Mouse (Mus musculus): ENCODE results near the gene Gm17455. TPM values are rescaled to one million over a fixed set of nuclear protein-coding genes. Genes with fewer than 3 reads are reported as not detected.

Gm17455 gene
- 0.20 and 0.31 TPM in 2 replicates for polyA plus RNA-seq (2016; fragmentation: Nextera tagmentation; extraction: Ambion mirVana)

DNA sequence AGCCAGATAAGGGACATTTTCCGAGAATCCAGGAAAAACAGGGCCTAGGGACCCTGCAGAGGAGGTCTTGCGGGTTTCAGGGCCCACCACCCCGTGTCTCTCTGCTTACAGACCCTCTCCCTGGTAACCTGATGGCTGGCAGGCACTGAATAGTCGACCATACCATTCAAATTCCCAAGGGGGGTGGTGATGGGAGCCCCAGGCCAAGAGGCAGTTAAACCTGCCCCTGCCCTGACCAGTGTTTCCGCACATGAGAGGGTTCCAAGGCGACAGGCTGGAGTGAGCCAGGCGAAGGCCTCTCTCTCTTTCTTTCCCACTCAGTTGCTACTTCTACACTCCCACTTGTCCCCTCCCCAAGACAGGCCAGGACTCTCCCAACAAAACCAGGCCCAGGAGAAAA is at the start of gene Gm17455:
Gene Gm17455, plus strand, starts transcription at position 278 of the 400 bp plus-strand sequence.
- WGBS, result 40% methylated on average over 7 of the region's 7 CpGs
- H3K4me2 ChIP-seq, result no peak within 1 kb of the TSS
- ATAC-seq (ENCODE audit: insufficient number of reproducible peaks, low FRiP score), result no peak
- H3K27ac ChIP-seq (ENCODE audit: poor library complexity, severe bottlenecking), result no peak within 1 kb of the TSS
- H3K27me3 ChIP-seq (replicated peaks), result peaks cover 15% of the 10 kb centered on the region
- H3K4me3 ChIP-seq, result no peak within 1 kb of the TSS
- H3K9ac ChIP-seq, result 0 out of 2 replicates have a peak within 1 kb of the TSS, but pooled peaks have one; percentile 18
- no peaks in the 10 kb centered on the region for H3K36me3 ChIP-seq
- H3K9me3 ChIP-seq (replicated peaks), result no peaks in the 10 kb centered on the region
- peaks cover 17% of the 10 kb centered on the region for H3K4me1 ChIP-seq (replicated peaks)

DNA sequence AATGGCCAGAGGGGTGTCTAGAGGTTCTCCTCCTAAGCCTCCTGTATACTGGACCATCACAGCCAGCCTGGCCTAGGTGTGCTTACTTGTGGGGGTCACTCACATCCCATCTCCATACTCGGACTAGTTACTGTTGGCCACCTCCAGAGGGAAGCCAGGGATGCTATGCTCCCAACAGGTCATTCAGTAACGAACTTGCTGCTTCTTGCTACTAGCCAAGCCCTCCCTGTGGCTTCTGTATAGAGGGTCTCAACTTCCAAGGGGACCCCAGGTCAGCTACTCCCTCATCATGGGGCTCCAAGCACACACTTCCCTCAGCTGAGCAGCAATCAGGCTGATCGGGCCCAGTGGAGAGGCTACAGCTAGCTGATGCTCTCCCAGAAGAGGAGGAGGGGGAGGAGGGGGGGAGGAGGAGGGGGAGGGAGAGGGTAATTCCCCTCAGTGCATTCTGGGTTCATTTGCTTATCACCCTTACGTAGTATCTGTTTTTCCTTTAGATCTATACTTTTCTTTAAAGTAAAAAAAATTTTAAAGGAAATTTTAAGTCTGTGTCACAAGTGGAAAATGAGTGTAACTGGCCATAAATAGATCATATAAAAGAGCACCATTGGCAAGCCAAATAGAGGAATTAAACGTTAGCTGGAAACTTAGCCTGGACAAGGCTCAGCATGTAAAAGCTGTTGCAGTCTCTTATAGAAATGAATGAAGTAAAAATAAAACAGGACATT is 49.3 kb upstream of the Gm17455 start:
- ATAC-seq (ENCODE audit: insufficient number of reproducible peaks, low FRiP score), result no peak
- Histone ChIP-seq H3K27ac (ENCODE audit: poor library complexity, severe bottlenecking) (peak overlapping the region; percentile 61; the same call in 1 of the 2 replicates), H3K4me2 (peak overlapping the region; percentile 19; the same call in 1 of the 2 replicates), H3K9me3 (replicated peaks) (no peaks in the 10 kb centered on the region), H3K4me1 (replicated peaks) (peaks cover 72% of the 10 kb centered on the region), H3K27me3 (replicated peaks) (0 out of 2 replicates have a peak, but pooled peaks cover 15% of the 10 kb centered on the region), H3K9ac (no peak overlapping the region), H3K4me3 (peak overlapping the region; percentile 29), H3K36me3 (no peaks in the 10 kb centered on the region)
- 39% methylated on average over 5 of the region's 5 CpGs for WGBS

DNA sequence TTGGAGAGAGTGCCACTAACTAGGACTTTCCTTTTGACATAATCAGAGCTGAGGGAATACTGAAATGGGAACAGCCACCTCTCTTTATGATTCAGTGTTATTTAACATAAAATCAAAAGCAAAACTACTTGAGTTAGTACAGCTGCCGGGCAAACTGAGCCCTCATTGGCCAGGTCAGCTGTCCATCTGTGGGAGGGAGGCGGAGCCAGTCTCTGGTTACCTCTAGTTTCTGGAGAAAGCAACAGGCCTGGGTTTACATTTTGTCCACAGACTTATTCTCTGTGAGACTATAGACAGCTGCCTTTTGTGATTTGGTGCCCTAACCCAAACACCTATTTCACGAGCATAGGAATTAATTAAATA is 48.7 kb upstream of the Gm17455 start:
- no peaks in the 10 kb centered on the region for H3K9me3 ChIP-seq (replicated peaks)
- 0 out of 2 replicates have a peak, but pooled peaks cover 15% of the 10 kb centered on the region for H3K27me3 ChIP-seq (replicated peaks)
- H3K4me1 ChIP-seq (replicated peaks), result peaks cover 75% of the 10 kb centered on the region
- WGBS, result 45% methylated on average over 3 of the region's 3 CpGs
- 0 out of 2 replicates have a peak, but pooled peaks have one; percentile 14 for ATAC-seq (ENCODE audit: insufficient number of reproducible peaks, low FRiP score)
- no peaks in the 10 kb centered on the region for H3K36me3 ChIP-seq
- H3K9ac ChIP-seq, result no peak overlapping the region
- peak overlapping the region; percentile 29 for H3K4me3 ChIP-seq
- 0 out of 2 replicates have a peak overlapping the region, but pooled peaks have one; percentile 20 for H3K4me2 ChIP-seq
- peak overlapping the region; percentile 61 for H3K27ac ChIP-seq (ENCODE audit: poor library complexity, severe bottlenecking)

DNA sequence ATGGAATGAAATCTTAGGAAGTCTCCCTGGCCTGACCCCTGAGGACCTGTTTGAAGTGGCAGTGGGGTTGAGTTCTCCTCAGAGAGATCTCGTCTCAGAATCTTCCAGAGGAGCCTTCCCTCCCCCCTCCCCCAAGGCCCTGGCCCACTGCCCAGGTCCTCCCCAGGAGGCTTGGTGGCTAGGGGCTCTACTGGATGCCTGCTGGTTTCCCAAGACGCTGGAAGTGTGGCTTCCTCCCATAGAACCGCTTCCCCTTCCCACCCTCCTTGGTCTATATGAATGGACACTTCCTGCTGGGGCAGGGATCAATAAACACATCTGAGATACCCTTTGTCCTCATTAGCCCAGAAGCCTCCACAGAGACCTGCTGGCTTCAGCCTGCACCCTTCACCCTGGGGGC is 48.3 kb upstream of the Gm17455 start:
- Histone ChIP-seq H3K4me2 (0 out of 2 replicates have a peak overlapping the region, but pooled peaks have one; percentile 20), H3K4me3 (no peak overlapping the region), H3K9ac (no peak overlapping the region), H3K36me3 (no peaks in the 10 kb centered on the region), H3K27me3 (replicated peaks) (0 out of 2 replicates have a peak, but pooled peaks cover 11% of the 10 kb centered on the region), H3K4me1 (replicated peaks) (peaks cover 71% of the 10 kb centered on the region), H3K27ac (ENCODE audit: poor library complexity, severe bottlenecking) (peak overlapping the region; percentile 61), H3K9me3 (replicated peaks) (no peaks in the 10 kb centered on the region)
- no peak for ATAC-seq (ENCODE audit: insufficient number of reproducible peaks, low FRiP score)
- WGBS, result 18% methylated on average over 3 of the region's 3 CpGs

- Histone ChIP-seq H3K27ac (ENCODE audit: poor library complexity, severe bottlenecking) (peak overlapping the region; percentile 61), H3K9ac (no peak overlapping the region), H3K36me3 (no peaks in the 10 kb centered on the region), H3K4me3 (no peak overlapping the region), H3K9me3 (replicated peaks) (no peaks in the 10 kb centered on the region), H3K27me3 (replicated peaks) (0 out of 2 replicates have a peak, but pooled peaks cover 10% of the 10 kb centered on the region), H3K4me2 (no peak overlapping the region), H3K4me1 (replicated peaks) (peaks cover 65% of the 10 kb centered on the region)
- WGBS, result 30% methylated on average over 7 of the region's 7 CpGs
- peak; percentile 74 for ATAC-seq (ENCODE audit: insufficient number of reproducible peaks, low FRiP score)
These were observed 47.6 kb upstream of the Gm17455 start for GRCm38 (mm10) chr10:60351761-60352455.

GRCm38 (mm10) chr10:60353241-60354002 is 46.1 kb upstream of the Gm17455 start:
- Histone ChIP-seq H3K4me1 (replicated peaks) (peaks cover 50% of the 10 kb centered on the region), H3K4me2 (no peak overlapping the region), H3K9ac (no peak overlapping the region), H3K9me3 (replicated peaks) (no peaks in the 10 kb centered on the region), H3K27me3 (replicated peaks) (no peaks in the 10 kb centered on the region), H3K27ac (ENCODE audit: poor library complexity, severe bottlenecking) (no peak overlapping the region), H3K4me3 (no peak overlapping the region), H3K36me3 (no peaks in the 10 kb centered on the region)
- WGBS, result 71% methylated on average over 5 of the region's 5 CpGs
- ATAC-seq (ENCODE audit: insufficient number of reproducible peaks, low FRiP score), result no peak

GRCm38 (mm10) chr10:60354003-60354325 is 45.6 kb upstream of the Gm17455 start:
- Histone ChIP-seq H3K27ac (ENCODE audit: poor library complexity, severe bottlenecking) (no peak overlapping the region), H3K9me3 (replicated peaks) (no peaks in the 10 kb centered on the region)
- ATAC-seq (ENCODE audit: insufficient number of reproducible peaks, low FRiP score), result no peak

GRCm38 (mm10) chr10:60354881-60355677 is 44.4 kb upstream of the Gm17455 start:
- Histone ChIP-seq H3K4me1 (replicated peaks) (peaks cover 36% of the 10 kb centered on the region), H3K9ac (no peak overlapping the region), H3K27me3 (replicated peaks) (no peaks in the 10 kb centered on the region), H3K9me3 (replicated peaks) (no peaks in the 10 kb centered on the region), H3K4me3 (no peak overlapping the region), H3K4me2 (no peak overlapping the region), H3K27ac (ENCODE audit: poor library complexity, severe bottlenecking) (no peak overlapping the region), H3K36me3 (no peaks in the 10 kb centered on the region)
- 48% methylated on average over 11 of the region's 11 CpGs for WGBS
- ATAC-seq (ENCODE audit: insufficient number of reproducible peaks, low FRiP score), result no peak

More at GRCm38 (mm10) chr10:60354003-60354325, 45.6 kb upstream of the Gm17455 start:
- Histone ChIP-seq H3K27me3 (replicated peaks) (no peaks in the 10 kb centered on the region), H3K4me2 (no peak overlapping the region), H3K4me1 (replicated peaks) (peaks cover 45% of the 10 kb centered on the region), H3K4me3 (no peak overlapping the region), H3K36me3 (no peaks in the 10 kb centered on the region), H3K9ac (no peak overlapping the region)
- WGBS, result 85% methylated on average over 4 of the region's 4 CpGs

GRCm38 (mm10) chr10:60357441-60357840 is 42.1 kb upstream of the Gm17455 start:
- Histone ChIP-seq H3K27me3 (replicated peaks) (no peaks in the 10 kb centered on the region), H3K27ac (ENCODE audit: poor library complexity, severe bottlenecking) (no peak overlapping the region), H3K36me3 (no peaks in the 10 kb centered on the region), H3K4me2 (no peak overlapping the region), H3K9ac (no peak overlapping the region), H3K4me1 (replicated peaks) (peaks cover 20% of the 10 kb centered on the region), H3K4me3 (no peak overlapping the region), H3K9me3 (replicated peaks) (no peaks in the 10 kb centered on the region)
- no peak for ATAC-seq (ENCODE audit: insufficient number of reproducible peaks, low FRiP score)
- WGBS, result 86% methylated on average over 4 of the region's 4 CpGs

DNA sequence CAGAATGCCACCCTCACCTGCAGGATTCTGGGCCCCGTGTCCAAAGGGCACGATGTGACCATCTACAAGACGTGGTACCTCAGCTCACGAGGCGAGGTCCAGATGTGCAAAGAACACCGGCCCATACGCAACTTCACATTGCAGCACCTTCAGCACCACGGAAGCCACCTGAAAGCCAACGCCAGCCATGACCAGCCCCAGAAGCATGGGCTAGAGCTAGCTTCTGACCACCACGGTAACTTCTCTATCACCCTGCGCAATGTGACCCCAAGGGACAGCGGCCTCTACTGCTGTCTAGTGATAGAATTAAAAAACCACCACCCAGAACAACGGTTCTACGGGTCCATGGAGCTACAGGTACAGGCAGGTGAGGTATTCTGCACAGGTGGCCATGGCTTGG is 41.6 kb upstream of the Gm17455 start:
- no peak overlapping the region for H3K4me2 ChIP-seq
- no peaks in the 10 kb centered on the region for H3K36me3 ChIP-seq
- WGBS, result 90% methylated on average over 14 of the region's 14 CpGs
- H3K27me3 ChIP-seq (replicated peaks), result no peaks in the 10 kb centered on the region
- H3K9ac ChIP-seq, result no peak overlapping the region
- no peak overlapping the region for H3K4me3 ChIP-seq
- no peak for ATAC-seq (ENCODE audit: insufficient number of reproducible peaks, low FRiP score)
- H3K27ac ChIP-seq (ENCODE audit: poor library complexity, severe bottlenecking), result no peak overlapping the region
- peaks cover 16% of the 10 kb centered on the region; the same call in 1 of the 2 replicates for H3K4me1 ChIP-seq (replicated peaks)
- no peaks in the 10 kb centered on the region for H3K9me3 ChIP-seq (replicated peaks)
